Mouse (Mus musculus) G1E (cell line): ENCODE data around the gene Plce1. TPM values are rescaled to one million over a fixed set of nuclear protein-coding genes. Genes with fewer than 3 reads are reported as not detected.

ENCODE experiments used
- ATAC-seq: 2 replicates; pipeline ENCODE4 v1.8.0; 2016; ENCODE audit warnings: mild to moderate bottlenecking; ENCODE audit not compliant: insufficient number of reproducible peaks, poor library complexity, low FRiP score, severe bottlenecking; ENCODE audit errors: extremely low read depth
- DNase-seq: peaks from one replicate; pipeline ENCODE4 v3.0.0; 2012; ENCODE audit warnings: low spot score
- H3K27me3 ChIP-seq: 2 replicates; pipeline ENCODE4 v1.6.1; 2012; ENCODE audit warnings: mild to moderate bottlenecking, low read length, inconsistent platforms; ENCODE audit not compliant: insufficient read depth
- H3K36me3 ChIP-seq: replicated peaks from 2 replicates; pipeline ENCODE3; 2012; ENCODE audit warnings: mild to moderate bottlenecking, inconsistent platforms
- H3K4me1 ChIP-seq: 2 replicates; pipeline ENCODE4 v1.6.1; 2012; ENCODE audit warnings: low read depth, low read length, inconsistent platforms, mixed read lengths; ENCODE audit not compliant: insufficient read depth
- H3K4me3 ChIP-seq: 2 replicates; pipeline ENCODE4 v1.5.1; 2012; ENCODE audit warnings: low read depth, mild to moderate bottlenecking, inconsistent platforms, low read length, moderate library complexity, mixed read lengths
- H3K9me3 ChIP-seq: replicated peaks from 2 replicates; pipeline ENCODE4 v1.6.1; 2012; ENCODE audit warnings: inconsistent platforms
- CTCF ChIP-seq: IDR thresholded peaks from 2 replicates; pipeline ENCODE4 v1.5.1; 2012; ENCODE audit warnings: low read depth, low read length, inconsistent platforms, mixed read lengths
- GATA1 ChIP-seq: IDR thresholded peaks from 2 replicates; pipeline ENCODE4 v1.6.1; 2012; ENCODE audit warnings: borderline replicate concordance, low read length, inconsistent platforms, mixed read lengths
- GATA2 ChIP-seq: IDR thresholded peaks from 2 replicates; pipeline ENCODE4 v1.6.1; 2012; ENCODE audit warnings: low read depth, low read length, inconsistent platforms, borderline replicate concordance
- POLR2AphosphoS5 ChIP-seq: IDR thresholded peaks from 2 replicates; pipeline ENCODE4 v1.6.1; 2012; ENCODE audit warnings: low read depth, low read length, inconsistent platforms; ENCODE audit not compliant: insufficient replicate concordance
- TAL1 ChIP-seq: conservative IDR thresholded peaks from 2 replicates; pipeline ENCODE4 v1.6.1; 2012; ENCODE audit warnings: low read depth, low read length, inconsistent platforms, mixed read lengths
- polyA plus RNA-seq: library from polyadenylated mRNA; stranded (reverse); fragments of >175 nt; gene quantifications from 2 replicates; pipeline ENCODE4 v1.2.3, GENCODE M21; 2012
- total RNA-seq, 2 experiments: library from RNA; stranded (forward) in 1 of 2; stranded (reverse) in 1 of 2; fragments of 200-1000 nt in 1 of 2; fragments of >200 nt in 1 of 2; fragmentation: Nextera tagmentation in 1 of 2; gene quantifications; 2 replicates each; pipeline ENCODE4 v1.2.3; 2014 to 2017

Plce1 gene
- total and polyA plus RNA-seq, 3 experiments = 0.16 TPM; not detected in 2

DNA sequence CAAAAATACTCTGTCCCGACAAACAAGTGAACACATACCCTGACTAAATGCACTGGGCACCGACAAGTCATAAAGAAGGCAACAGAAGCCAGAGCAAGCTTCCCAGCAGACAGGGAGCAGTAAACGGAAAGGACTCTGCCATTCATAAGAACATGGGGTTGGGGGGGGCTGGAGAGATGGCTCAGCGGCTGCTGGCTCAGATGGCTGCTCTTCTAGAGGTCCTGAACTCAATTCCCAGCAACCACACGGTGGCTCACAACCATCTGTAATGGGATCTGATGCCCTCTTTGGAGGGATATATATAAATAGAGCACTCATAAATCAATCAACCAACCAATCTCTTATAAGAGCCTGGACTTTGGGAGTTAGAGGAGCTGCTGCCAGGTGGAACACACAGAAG is 315.6 kb downstream of the Plce1 start:
- Histone ChIP-seq H3K27me3 (no peaks in the 10 kb centered on the region), H3K36me3 (peaks cover 91% of the 10 kb centered on the region), H3K4me1 (no peaks in the 10 kb centered on the region), H3K4me3 (no peak overlapping the region), H3K9me3 (no peaks in the 10 kb centered on the region)
- TF ChIP-seq GATA1 (no peak), TAL1 (no peak), POLR2AphosphoS5 (no peak), GATA2 (no peak), CTCF (no peak)
- ATAC-seq (no peak), DNase-seq (no peak)

DNA sequence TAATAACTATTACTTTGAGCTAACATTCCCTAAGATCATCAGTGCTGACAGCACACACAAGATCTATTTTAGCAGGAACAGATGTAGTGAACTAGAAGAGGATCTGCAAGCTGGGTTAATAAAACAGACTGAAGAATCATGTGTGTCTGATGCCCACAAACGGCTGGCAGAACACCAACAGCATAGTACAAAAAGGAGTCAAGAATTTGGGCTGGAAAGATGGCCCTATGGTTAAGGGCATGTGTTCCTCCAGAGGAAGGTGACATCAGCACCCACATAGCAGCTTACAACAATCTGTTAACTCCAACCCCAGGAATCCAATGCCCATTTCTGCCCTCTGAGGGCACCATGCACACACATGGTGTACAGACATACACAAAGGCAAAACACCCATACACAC is 317.4 kb downstream of the Plce1 start:
- H3K9me3 ChIP-seq = no peaks in the 10 kb centered on the region
- ATAC-seq (no peak), DNase-seq (no peak)
- peaks cover 93% of the 10 kb centered on the region for H3K36me3 ChIP-seq
- H3K27me3 ChIP-seq = no peaks in the 10 kb centered on the region
- H3K4me1 ChIP-seq = no peaks in the 10 kb centered on the region
- TF ChIP-seq GATA1 (no peak), TAL1 (no peak), GATA2 (no peak), POLR2AphosphoS5 (no peak), CTCF (no peak)
- H3K4me3 ChIP-seq = no peak overlapping the region

GRCm38 (mm10) chr19:38798801-38799200 is 317.9 kb downstream of the Plce1 start:
- TF ChIP-seq GATA2 = no peak
- TF ChIP-seq CTCF = no peak
- no peak for TF ChIP-seq GATA1
- TF ChIP-seq TAL1 = no peak
- TF ChIP-seq POLR2AphosphoS5 = no peak
- Histone ChIP-seq H3K4me3 (no peak overlapping the region), H3K27me3 (no peaks in the 10 kb centered on the region), H3K9me3 (no peaks in the 10 kb centered on the region), H3K4me1 (no peaks in the 10 kb centered on the region), H3K36me3 (peaks cover 93% of the 10 kb centered on the region)
- DNase-seq (no peak), ATAC-seq (no peak)

GRCm38 (mm10) chr19:38818191-38818590 is 337.3 kb downstream of the Plce1 start:
- ATAC-seq = no peak
- no peak for DNase-seq
- peaks cover 42% of the 10 kb centered on the region for H3K4me1 ChIP-seq

GRCm38 (mm10) chr19:38818766-38819426 is 338.0 kb downstream of the Plce1 start, which contains the start of gene Noc3l:
Gene Noc3l (minus strand): TSS chr19:38819237.
- TF ChIP-seq GATA1 = no peak
- peak; percentile 77 for TF ChIP-seq CTCF
- peak within 1 kb of the TSS; percentile 88 for H3K4me3 ChIP-seq
- H3K27me3 ChIP-seq = no peaks in the 10 kb centered on the region
- peaks cover 42% of the 10 kb centered on the region for H3K4me1 ChIP-seq
- peak; percentile 68 for ATAC-seq
- H3K9me3 ChIP-seq = no peaks in the 10 kb centered on the region
- H3K36me3 ChIP-seq = peaks cover 36% of the 10 kb centered on the region
- peak; percentile 67 for DNase-seq

More at GRCm38 (mm10) chr19:38818191-38818590, 337.3 kb downstream of the Plce1 start:
- H3K9me3 ChIP-seq = no peaks in the 10 kb centered on the region
- H3K4me3 ChIP-seq = peak overlapping the region; percentile 88
- no peaks in the 10 kb centered on the region for H3K27me3 ChIP-seq
- TF ChIP-seq CTCF (no peak), GATA1 (no peak), GATA2 (no peak)
- peaks cover 43% of the 10 kb centered on the region for H3K36me3 ChIP-seq

- Histone ChIP-seq H3K9me3 (no peaks in the 10 kb centered on the region), H3K27me3 (no peaks in the 10 kb centered on the region), H3K4me3 (peak overlapping the region; percentile 88), H3K4me1 (peaks cover 42% of the 10 kb centered on the region), H3K36me3 (peaks cover 31% of the 10 kb centered on the region)
- no peak for DNase-seq
- no peak for ATAC-seq
- no peak for TF ChIP-seq POLR2AphosphoS5
- no peak for TF ChIP-seq GATA1
- no peak for TF ChIP-seq GATA2
- TF ChIP-seq TAL1 = no peak
- no peak for TF ChIP-seq CTCF
Measured at GRCm38 (mm10) chr19:38819427-38819802, 338.5 kb downstream of the Plce1 start.
